ENCODE assay signal across 22 mouse cellular contexts in the genomic region with DNA sequence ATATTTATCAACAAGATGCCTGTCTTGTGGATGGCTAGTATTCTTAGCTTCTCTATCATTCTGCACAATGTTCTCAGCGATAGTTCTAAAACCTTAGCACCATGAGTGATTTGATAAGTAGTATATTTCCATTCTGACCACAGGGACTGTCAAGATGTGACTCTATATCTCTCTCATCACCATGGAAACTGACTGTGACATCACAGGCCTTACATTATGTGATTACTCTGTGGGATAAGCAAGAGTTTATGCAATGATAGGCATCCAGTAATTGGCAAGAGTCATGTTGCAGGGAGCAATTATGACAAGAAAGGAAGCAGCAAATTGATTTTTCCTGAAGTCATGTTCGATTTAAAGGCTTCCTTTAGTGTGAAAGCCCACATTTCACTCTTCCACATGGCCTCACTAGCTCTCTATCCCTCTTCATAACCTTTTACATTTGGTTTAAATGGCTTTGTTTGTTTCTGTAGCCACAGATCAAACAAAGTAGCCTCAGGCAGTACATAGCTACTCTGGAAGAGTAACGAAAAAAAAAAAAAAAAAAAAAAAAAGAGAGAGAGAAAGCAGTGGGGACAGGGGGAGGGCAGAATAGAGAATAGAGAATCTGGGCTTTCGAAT.
DNase-seq lines count a peak whose midpoint lies in the region; ATAC-seq and TF ChIP-seq lines count a peak whose summit lies in the region.
"Had no signal": no experiment of that assay in that cellular context is flagged by ENCODE, and none has a peak within 500 bp of the region (broad histone marks: within the 10 kb centered on the region; RNA-seq: fewer than 3 reads in every experiment).

No protein-coding gene starts in this region.

- no peak overlapping the region for H3K4me2 ChIP-seq in embryonic facial prominence, embryonic 11.5 days (ENCODE audit: low read depth, low read length)
- no peak overlapping the region for H3K4me2 ChIP-seq in midbrain, embryonic 11.5 days
- no peak overlapping the region for H3K4me2 ChIP-seq in midbrain, embryonic 13.5 days (replicated peaks)
- H3K4me2 ChIP-seq: heart, embryonic 12.5 days; limb, embryonic 15.5 days; liver, embryonic 15.5 days; stomach, embryonic 15.5 days had no signal

- TF ChIP-seq POLR2A in cerebellum, adult 2 months (IDR thresholded peaks at IDR 0.05; ENCODE audit: borderline replicate concordance, insufficient read depth, low read length): no peak

- peak; percentile 62; the same call in 1 of the 2 replicates for ATAC-seq in embryonic facial prominence, embryonic 11.5 days (replicated peaks; ENCODE audit: insufficient number of reproducible peaks, low FRiP score, low TSS enrichment, low read depth)
- ATAC-seq in midbrain, embryonic 11.5 days (ENCODE audit: low FRiP score): peak; percentile 61; the same call in 1 of the 2 replicates
- ATAC-seq in midbrain, embryonic 13.5 days: peak; percentile 79

- no peak overlapping the region for H3K9ac ChIP-seq in embryonic facial prominence, embryonic 11.5 days (replicated peaks; ENCODE audit: low read length)
- H3K9ac ChIP-seq in midbrain, embryonic 11.5 days (ENCODE audit: low read length): no peak overlapping the region
- H3K9ac ChIP-seq in midbrain, embryonic 13.5 days (replicated peaks): no peak overlapping the region
- H3K9ac ChIP-seq: heart, embryonic 12.5 days; limb, embryonic 15.5 days; liver, embryonic 15.5 days; stomach, embryonic 15.5 days had no signal

- H3K4me3 ChIP-seq in embryonic facial prominence, embryonic 11.5 days (ENCODE audit: low read depth, low read length): no peak overlapping the region
- H3K4me3 ChIP-seq in embryonic facial prominence, embryonic 10.5 days: no peak overlapping the region
- H3K4me3 ChIP-seq in midbrain, embryonic 11.5 days (ENCODE audit: low read depth, low read length): no peak overlapping the region
- no peak overlapping the region for H3K4me3 ChIP-seq in midbrain, embryonic 10.5 days
- H3K4me3 ChIP-seq in midbrain, embryonic 13.5 days (replicated peaks): no peak overlapping the region
- H3K4me3 ChIP-seq in cerebellum, adult 2 months (replicated peaks; ENCODE audit: insufficient read depth, low read depth, low read length): no peak overlapping the region
- H3K4me3 ChIP-seq: heart, embryonic 12.5 days; limb, embryonic 15.5 days; liver, embryonic 15.5 days; stomach, embryonic 15.5 days had no signal

- WGBS in embryonic facial prominence, embryonic 11.5 days: 40% methylated on average over 4 of the region's 4 CpGs
- WGBS in embryonic facial prominence, embryonic 10.5 days: 50% methylated on average over 4 of the region's 4 CpGs
- 66% methylated on average over 4 of the region's 4 CpGs for WGBS in midbrain, embryonic 11.5 days
- WGBS in midbrain, embryonic 10.5 days: 75% methylated on average over 4 of the region's 4 CpGs
- WGBS in midbrain, embryonic 13.5 days: 50% methylated on average over 4 of the region's 4 CpGs
- 64% methylated on average over 4 of the region's 4 CpGs for WGBS in cerebellum, adult 2 months

- peak; percentile 32 for DNase-seq in embryonic facial prominence, embryonic 11.5 days (ENCODE audit: low spot score)
- no peak for DNase-seq in embryonic facial prominence, embryonic 10.5 days (ENCODE audit: low spot score)
- no peak for DNase-seq in midbrain, embryonic 11.5 days (ENCODE audit: low spot score, missing footprints)
- no peak for DNase-seq in midbrain, embryonic 10.5 days (ENCODE audit: low spot score)
- no peak for DNase-seq in adipocyte (ENCODE audit: low spot score)
- DNase-seq in heart, postnatal 10 days: no peak
- DNase-seq in cerebellum, adult 2 months: no peak
- DNase-seq: adrenal gland, postnatal 25 days; cerebellum, adult 9-10 months; gastrocnemius, postnatal 10 days; heart, adult 11 months; kidney, adult 8-10 months; kidney, postnatal 14 days; thymus, adult 18-20 months; thymus, postnatal 4 days had no signal

- no peaks in the 10 kb centered on the region for H3K27me3 ChIP-seq in embryonic facial prominence, embryonic 11.5 days (ENCODE audit: control insufficient read depth, insufficient read depth, low read length)
- H3K27me3 ChIP-seq in embryonic facial prominence, embryonic 10.5 days (replicated peaks; ENCODE audit: low read depth, poor library complexity, severe bottlenecking): no peaks in the 10 kb centered on the region
- H3K27me3 ChIP-seq in midbrain, embryonic 11.5 days (ENCODE audit: control insufficient read depth, insufficient read depth, low read length): no peaks in the 10 kb centered on the region
- H3K27me3 ChIP-seq in midbrain, embryonic 10.5 days (ENCODE audit: low read depth, poor library complexity, severe bottlenecking): no peaks in the 10 kb centered on the region
- H3K27me3 ChIP-seq in midbrain, embryonic 13.5 days: no peaks in the 10 kb centered on the region
- no peaks in the 10 kb centered on the region for H3K27me3 ChIP-seq in cerebellum, adult 2 months (ENCODE audit: control insufficient read depth, insufficient read depth, low read length)
- H3K27me3 ChIP-seq: heart, embryonic 12.5 days; limb, embryonic 15.5 days; liver, embryonic 15.5 days; stomach, embryonic 15.5 days had no signal

- no peak overlapping the region for H3K27ac ChIP-seq in embryonic facial prominence, embryonic 11.5 days (replicated peaks; ENCODE audit: low read depth, low read length)
- no peak overlapping the region for H3K27ac ChIP-seq in embryonic facial prominence, embryonic 10.5 days (replicated peaks)
- no peak overlapping the region for H3K27ac ChIP-seq in midbrain, embryonic 11.5 days (ENCODE audit: low read depth, low read length)
- H3K27ac ChIP-seq in midbrain, embryonic 10.5 days (replicated peaks): no peak overlapping the region
- peak overlapping the region; percentile 6 for H3K27ac ChIP-seq in midbrain, embryonic 13.5 days
- H3K27ac ChIP-seq in cerebellum, adult 2 months (ENCODE audit: insufficient read depth, low read length): no peak overlapping the region
- H3K27ac ChIP-seq: limb, embryonic 15.5 days; liver, embryonic 15.5 days; macrophage; stomach, embryonic 15.5 days had no signal

- H3K36me3 ChIP-seq in embryonic facial prominence, embryonic 11.5 days (replicated peaks; ENCODE audit: control insufficient read depth, insufficient read depth, low read depth, low read length): no peaks in the 10 kb centered on the region
- H3K36me3 ChIP-seq in embryonic facial prominence, embryonic 10.5 days (replicated peaks): no peaks in the 10 kb centered on the region
- H3K36me3 ChIP-seq in midbrain, embryonic 11.5 days (ENCODE audit: control insufficient read depth, insufficient read depth, low read length): no peaks in the 10 kb centered on the region
- no peaks in the 10 kb centered on the region for H3K36me3 ChIP-seq in midbrain, embryonic 10.5 days
- peaks cover 7% of the 10 kb centered on the region; the same call in 1 of the 2 replicates for H3K36me3 ChIP-seq in midbrain, embryonic 13.5 days
- H3K36me3 ChIP-seq: G1E; heart, embryonic 12.5 days; limb, embryonic 15.5 days; liver, embryonic 15.5 days; stomach, embryonic 15.5 days had no signal

- intact Hi-C loops in heart, postnatal 10 days (cut with DNase I): no loop called here

- no peak for TF ChIP-seq CTCF in cerebellum, adult 2 months (IDR thresholded peaks at IDR 0.05; ENCODE audit: borderline replicate concordance, insufficient read depth, low read depth, low read length)

- H3K9me3 ChIP-seq in embryonic facial prominence, embryonic 11.5 days (replicated peaks; ENCODE audit: control insufficient read depth, low read length): no peaks in the 10 kb centered on the region
- H3K9me3 ChIP-seq in embryonic facial prominence, embryonic 10.5 days: no peaks in the 10 kb centered on the region
- no peaks in the 10 kb centered on the region for H3K9me3 ChIP-seq in midbrain, embryonic 11.5 days (ENCODE audit: control insufficient read depth, low read length)
- no peaks in the 10 kb centered on the region; the same call in 1 of the 2 replicates for H3K9me3 ChIP-seq in midbrain, embryonic 10.5 days (replicated peaks)
- H3K9me3 ChIP-seq in midbrain, embryonic 13.5 days: no peaks in the 10 kb centered on the region
- H3K9me3 ChIP-seq: G1E; limb, embryonic 15.5 days; liver, embryonic 15.5 days; stomach, embryonic 15.5 days had no signal

- H3K4me1 ChIP-seq in embryonic facial prominence, embryonic 11.5 days (ENCODE audit: control insufficient read depth, insufficient read depth, low read length): no peaks in the 10 kb centered on the region
- H3K4me1 ChIP-seq in embryonic facial prominence, embryonic 10.5 days: peaks cover 4% of the 10 kb centered on the region; the same call in 1 of the 2 replicates
- peaks cover 3% of the 10 kb centered on the region; the same call in 1 of the 2 replicates for H3K4me1 ChIP-seq in midbrain, embryonic 11.5 days (ENCODE audit: control insufficient read depth, insufficient read depth, low read length)
- peaks cover 5% of the 10 kb centered on the region for H3K4me1 ChIP-seq in midbrain, embryonic 10.5 days
- H3K4me1 ChIP-seq in midbrain, embryonic 13.5 days (replicated peaks): peaks cover 19% of the 10 kb centered on the region
- no peaks in the 10 kb centered on the region for H3K4me1 ChIP-seq in cerebellum, adult 2 months (ENCODE audit: control insufficient read depth, insufficient read depth, low read length)
- H3K4me1 ChIP-seq: heart, embryonic 12.5 days; limb, embryonic 15.5 days; liver, embryonic 15.5 days; stomach, embryonic 15.5 days had no signal
